Mouse (Mus musculus) brain, adult 2 months (tissue): Measurements from ENCODE around the gene Ahrr.

ENCODE experiments used
- DNase-seq: peaks from one replicate; pipeline ENCODE4 v3.0.0; 2011; ENCODE audit warnings: low read depth, low spot score

Ahrr gene

DNA sequence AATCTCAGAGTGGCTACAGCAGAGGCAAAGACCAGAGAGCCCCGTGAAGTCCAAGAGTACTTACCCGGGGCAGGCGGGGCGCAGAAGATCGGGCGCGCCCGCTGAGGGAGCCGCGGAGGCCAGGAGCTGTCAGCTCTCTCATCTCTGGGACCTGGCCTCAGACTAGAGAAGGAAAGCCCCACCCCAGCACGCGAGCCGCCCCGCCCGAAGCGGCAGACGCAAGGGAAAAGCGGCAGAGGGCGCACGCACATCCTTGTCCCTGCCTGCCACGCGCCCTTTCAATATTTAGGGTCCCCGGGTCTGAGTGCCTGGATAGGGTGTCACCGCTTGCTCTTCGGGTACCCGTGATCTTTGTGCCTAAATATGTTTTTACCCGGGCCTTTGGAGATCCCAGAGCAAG is at the start of gene Ahrr:
Ahrr (minus strand) TSS at position 165 of the 400 bp plus-strand sequence.
- DNase-seq: peak; percentile 25

DNA sequence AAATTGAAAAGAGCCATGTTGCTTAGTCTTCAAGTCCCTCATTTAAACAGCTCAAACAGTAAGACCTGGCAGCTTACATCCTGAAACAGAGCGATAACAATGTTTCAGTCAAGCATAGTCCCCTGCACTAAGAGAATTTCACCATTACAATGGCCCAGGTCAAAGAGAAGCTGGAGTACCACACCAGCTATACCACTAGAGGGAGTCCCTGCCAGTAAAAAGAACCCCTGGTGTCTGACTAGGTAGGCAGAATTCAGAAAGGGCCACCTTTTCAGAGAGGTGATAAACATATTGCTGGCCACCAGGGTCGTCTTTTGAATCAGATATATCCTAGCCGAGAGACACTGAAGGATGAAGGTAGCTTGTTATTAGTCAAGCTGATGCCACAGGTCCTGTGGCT is 48.9 kb upstream of the Ahrr start:
- DNase-seq: peak; percentile 49

DNA sequence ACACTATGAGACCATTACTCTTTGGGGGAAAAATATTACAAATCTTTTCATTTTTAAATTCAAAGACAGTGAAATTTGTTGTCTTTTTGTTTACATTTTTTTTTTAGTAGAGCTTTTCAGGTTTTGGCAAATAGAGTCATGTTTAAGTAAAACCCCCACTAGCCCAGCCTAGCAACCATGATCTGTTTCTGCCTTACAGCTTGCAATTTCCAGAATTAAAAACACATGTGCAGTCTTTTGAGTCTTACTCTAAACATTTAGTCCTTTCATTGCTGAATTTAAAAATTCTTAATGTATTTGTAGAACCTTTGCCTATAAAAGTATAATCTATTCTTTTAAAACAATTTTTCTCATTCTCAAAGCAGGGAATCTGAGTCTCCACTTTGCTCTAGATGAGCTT is 37.2 kb upstream of the Ahrr start:
- DNase-seq: no peak

DNA sequence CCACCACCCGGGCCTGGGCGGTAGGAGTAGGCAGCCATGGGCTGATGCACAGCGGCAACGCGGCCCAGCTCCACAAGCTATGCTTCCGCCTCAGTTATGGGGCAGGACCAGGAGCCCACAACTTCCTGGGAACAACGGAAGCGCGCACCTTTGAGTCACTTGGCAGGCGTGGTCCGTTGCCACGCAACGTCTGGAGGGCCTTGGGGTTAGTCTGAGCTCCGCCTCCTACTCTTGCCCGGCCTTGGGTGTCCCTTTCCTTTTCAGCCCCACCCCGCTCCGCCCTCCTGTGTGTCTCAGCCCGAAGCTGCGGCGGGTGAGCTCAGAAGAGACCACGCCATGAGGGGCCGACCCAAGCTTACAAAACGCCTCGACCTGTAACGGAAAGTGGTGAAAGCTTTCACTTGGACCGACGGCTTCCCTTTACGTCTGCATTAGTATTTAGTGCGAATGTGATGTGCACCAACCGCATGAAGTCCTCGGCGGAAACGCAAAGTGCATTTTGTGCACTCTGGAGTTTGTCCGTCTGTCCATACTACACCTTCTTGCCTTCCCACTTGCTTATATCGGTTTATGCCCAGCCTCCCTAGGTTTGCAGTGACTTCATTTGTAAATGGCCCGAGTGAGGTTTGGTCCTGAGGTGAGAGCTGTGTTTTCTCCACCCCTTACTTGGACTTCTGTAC is 25.2 kb upstream of the Ahrr start, which contains the start of gene Pdcd6:
Pdcd6 (minus strand) TSS at position 411 of the 680 bp plus-strand sequence.
- peak; percentile 98 for DNase-seq

DNA sequence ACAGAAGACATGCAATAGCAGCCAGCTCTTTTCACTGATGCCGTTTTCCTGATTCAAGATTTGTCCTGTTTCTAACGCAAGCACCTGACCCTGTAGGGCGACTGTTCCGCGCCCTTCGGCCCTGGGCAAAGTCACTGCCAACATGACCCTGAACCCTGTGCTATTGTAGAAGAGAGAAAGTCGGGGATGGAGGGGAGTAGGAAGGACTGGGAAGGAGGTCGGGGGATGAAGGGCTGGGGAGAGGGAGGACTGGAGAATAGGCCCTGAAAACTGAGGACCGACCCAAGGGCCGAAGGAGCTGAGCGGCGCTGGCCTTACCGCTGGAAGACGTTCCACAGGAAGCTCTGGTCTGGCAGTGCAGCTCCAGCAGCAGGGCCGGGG is 24.6 kb upstream of the Ahrr start:
- no peak for DNase-seq

DNA sequence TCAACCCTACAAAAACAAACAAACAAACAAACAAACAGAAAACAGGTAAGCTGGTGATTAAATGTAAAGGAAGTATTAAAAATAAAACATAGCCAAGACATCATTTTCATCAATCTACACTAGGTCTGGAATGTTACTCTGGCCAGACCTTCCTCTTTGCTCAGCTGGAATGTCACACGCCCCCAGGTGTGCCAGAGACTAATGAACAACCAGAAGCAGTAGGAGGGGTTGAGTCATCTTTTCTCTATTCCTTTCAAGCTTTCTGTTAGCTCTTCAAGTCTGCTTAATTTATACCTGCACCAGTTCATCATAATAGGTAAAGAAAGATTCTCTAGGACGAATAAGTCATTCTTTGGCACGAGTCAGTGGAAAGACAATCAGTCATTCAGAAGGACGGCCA is 24.3 kb upstream of the Ahrr start:
- DNase-seq: peak; percentile 39

DNA sequence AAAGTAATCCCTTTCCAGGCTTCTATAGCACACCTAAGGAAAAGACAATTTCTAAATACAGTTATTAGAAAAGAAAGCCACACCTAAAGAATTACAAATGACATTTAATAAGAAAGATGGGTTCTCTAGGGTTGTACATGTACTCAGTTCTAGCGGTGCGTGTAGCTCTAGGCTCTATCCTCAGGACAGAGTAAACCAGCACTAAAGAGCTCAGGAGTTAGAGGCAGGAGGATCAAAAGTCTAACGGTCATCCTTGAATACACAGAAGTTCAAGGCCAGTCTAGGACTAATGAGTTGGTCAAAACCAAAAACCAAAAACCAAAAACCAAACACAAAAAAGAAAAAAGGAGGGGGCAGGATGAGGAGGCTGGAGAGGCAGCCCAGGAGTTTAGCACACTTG is 22.5 kb upstream of the Ahrr start:
- no peak for DNase-seq

DNA sequence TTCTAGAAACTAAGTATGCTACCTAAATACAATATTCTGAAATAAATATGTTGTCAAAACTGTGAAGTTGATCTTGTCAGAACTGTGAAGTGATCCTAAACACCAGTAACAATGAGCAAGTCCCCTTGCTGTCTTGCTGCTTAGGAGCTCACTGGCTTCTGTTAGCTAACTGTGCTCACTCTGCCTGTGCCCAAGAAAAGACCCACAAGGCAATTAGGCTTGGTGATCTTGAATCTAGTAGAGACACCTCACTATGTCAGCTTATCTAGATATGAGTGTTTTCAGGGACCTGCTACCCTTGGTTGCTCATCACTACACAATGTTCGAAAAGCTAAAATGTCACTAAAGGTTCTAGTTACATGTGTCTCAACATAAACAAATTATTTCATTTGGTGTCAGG is 13.6 kb upstream of the Ahrr start:
- DNase-seq: no peak

DNA sequence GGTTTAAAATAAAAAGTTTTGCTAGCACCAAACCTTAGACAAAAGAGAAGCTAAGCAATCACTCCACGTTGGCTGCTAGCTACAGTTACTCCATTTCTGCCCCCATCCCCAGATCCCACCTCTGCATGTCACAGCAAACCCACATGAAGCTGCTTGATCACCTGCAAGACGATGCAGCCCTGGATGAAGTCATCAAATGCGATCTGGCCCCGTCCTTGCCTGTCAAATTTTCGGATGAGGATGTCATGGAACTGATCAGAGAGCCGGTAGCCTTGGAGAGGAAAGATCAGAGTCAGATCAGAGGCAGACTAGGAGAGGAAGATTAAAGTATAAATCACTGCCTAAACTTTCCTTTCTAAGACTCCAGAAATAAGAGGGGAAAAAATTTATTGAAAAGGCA is 13.2 kb upstream of the Ahrr start:
- no peak for DNase-seq

DNA sequence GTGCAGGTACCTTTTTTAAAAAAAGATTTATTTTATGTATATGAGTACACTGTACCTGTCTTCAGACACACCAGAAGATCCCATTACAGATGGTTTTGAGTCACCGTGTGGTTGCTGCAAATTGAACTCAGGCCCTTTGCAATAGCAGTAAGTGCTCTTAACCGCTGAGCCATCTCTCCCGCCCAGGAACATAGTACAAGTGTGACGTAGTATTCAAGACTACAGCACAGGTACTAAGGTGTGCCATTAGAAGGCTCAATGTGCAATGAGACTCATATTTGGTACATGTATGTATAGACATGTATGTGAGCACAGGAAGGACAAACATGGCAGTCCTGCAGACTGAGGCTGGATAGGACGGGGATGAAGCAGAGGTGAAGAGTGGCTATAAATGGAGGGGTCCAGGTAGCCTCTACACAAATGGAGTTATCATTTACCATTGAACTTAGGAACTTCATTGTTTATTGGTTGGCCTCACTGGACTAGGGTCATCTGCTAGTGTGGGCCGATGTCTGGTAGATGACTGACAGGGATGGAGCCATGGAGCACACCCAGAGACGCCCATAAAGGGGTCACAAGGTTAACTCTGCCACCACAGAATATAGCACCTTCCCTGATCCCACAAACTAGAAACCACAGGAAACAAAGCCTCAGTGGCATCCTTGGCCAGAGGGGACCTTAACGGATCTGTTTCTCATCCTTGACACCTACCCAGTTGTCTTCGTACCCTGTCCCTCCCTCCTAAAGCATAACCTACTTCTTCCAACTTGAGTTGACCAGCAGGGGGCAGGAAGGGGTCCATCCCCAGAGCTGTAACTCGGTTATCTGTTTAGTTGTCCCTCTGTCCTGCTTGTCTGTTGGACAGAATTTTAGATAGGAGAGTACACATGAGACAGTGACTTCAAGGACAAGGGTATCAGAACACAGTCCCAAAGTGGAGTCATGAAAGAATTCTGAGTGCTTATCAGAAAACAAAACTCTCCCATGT is 10.2 kb upstream of the Ahrr start:
- no peak for DNase-seq

DNA sequence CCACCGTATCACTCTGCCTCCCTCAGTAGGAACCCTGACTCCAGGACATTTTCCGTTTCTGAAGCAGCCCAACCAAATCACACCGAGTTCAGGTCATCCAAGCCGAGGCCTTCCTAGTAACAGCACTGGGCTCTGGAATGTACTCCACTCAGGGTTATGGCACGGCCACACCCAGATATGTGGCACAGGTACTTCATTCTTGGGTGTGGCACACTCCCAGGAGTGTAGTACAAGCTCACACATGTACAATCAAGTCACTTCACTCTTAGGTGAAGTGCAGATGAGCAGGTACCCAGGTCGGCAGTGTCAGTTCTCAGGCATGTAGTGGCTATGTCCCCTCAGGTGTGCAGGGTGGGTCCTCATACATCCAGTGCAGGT is 9.5 kb upstream of the Ahrr start:
- no peak for DNase-seq

DNA sequence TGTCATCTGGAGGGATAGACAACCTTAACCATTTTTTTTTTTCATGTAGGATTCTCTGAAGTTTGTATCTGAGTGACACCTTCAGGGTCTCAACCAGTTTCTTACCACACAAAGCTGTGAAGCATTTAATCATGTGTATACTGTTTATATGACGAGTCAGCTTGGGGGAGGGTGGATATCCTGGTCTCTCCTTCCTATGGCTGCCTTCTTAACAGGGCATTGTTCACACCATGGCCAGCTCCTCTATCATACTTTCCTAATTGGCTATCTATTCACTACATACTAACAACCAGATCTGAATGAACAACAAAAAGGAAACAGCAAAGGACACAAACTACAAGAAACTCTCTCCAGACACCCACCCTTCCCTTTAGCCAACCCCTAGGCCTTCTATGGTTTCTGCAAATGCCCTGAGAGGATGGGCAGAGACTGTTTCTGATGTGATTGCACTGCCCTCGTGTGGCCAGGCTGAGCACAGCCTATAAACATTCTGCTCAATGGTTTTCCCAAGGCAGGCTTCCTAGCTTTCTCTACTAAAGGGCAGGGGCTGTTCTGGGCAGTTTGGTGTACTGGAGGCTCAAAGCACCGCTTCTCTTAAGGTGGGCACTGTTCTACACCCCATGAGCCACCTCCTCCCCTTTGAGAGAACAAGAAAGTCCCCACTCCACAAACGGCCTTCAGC is 8.9 kb upstream of the Ahrr start:
- peak; percentile 81 for DNase-seq

DNA sequence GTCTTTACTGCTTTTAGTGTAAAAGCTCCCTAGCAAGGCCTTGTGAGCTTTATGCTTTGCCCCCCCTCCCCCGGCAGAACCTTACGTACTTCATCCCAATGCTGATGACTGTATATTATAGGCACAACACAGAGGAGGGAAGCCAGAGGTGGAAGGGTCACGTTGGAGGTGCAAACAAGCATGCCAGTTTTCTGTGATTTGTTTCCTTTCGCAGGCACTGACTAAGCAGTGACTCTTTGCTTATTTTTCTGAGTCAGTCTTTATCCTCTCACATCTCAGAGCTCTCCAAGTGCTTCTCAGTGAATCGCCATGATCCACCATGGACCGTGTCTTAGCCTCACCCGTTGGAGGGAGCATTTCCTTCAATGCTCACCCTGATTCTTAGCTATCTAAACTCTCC is 4.2 kb upstream of the Ahrr start:
- DNase-seq: no peak

DNA sequence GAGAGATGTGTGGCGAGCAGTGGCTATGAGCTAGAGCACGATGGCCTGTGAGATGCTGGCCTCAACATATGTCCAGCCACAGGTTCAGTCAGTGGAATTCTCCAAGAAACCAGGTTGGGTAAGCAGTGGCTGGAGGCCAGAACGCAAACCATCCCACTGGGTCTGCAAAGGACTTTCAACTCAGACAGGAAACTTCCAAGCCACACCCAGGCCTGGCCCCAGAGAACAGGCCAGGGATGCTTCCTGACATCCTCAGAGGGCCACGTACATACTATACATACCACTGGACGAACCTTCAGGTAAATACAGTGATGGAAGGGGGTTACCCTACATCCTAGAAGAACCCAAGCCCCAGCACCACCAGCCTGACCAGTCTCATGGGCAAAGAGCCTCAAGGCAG is 2.5 kb downstream of the Ahrr start:
- no peak for DNase-seq

DNA sequence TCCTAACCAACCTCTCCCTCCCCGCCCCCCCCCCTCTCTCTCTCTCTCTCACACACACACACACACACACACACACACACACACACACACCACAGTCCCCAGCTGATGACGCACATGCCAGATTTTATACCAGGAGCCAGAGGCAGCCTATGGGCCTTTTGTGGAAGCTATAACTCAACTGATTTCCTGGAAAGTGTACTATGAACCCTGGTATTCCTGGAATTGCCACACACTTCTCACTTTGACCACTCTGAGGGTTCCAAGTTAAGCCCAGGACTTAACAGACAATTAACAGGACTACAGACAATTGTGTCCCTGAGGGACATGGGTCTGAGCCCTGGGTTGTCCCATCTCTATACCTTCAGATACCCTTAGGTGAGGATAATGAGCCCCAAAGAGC is 9.8 kb downstream of the Ahrr start:
- DNase-seq: no peak

DNA sequence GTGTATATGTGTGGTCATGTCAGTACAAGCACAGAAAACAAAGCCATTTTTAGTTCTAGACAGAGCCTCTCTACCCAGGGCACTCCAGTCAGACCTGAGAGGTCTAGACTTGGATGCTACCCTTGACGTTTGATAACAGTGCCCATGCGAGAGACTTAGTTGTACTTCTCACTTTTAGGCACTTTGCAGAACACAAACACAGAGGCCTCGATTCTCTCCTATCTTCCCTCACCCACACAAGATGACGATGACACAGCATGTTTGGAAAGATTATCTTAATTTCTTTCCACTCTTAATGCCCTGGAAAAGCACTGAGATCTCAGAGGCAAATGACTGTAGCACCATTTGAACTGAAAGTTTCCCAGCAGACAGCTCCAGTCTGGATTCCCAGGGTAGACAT is 16.4 kb downstream of the Ahrr start:
- DNase-seq: no peak

DNA sequence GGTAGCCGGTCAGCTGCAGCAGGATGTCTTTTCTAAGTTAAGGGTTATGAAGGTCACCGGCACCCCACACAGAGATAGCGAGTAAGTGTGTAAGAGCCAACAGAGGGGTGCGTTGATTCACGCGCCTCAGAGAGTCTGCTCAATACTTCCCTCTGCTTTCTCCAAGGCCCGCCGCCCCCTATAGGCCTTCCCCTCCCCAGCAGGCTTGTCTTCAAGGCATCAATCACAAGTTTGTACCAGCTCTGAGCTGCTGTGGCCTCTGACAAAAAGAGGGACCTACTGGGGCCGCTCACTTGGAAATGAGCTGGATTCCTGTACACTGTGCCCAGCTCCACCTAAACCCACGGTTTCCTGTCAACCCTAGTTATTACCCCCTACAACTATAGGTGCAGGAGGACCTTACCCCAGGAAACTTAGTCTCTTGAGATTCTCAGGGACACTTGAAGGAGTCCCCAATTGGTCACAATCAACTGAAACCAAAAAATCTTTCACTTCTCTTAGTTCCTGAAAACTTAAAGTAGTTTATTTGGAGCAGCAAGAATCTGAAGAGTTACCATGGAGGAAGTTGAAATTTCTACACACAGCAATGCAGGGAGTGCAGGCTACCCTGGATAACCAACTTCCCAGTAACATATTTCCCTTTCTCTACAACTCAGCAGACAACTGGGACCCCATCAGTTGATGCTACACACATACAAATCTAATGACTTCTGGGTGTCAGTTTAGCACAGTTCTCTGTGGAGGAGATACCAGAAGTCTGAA is 31.7 kb downstream of the Ahrr start:
- DNase-seq: peak; percentile 41

DNA sequence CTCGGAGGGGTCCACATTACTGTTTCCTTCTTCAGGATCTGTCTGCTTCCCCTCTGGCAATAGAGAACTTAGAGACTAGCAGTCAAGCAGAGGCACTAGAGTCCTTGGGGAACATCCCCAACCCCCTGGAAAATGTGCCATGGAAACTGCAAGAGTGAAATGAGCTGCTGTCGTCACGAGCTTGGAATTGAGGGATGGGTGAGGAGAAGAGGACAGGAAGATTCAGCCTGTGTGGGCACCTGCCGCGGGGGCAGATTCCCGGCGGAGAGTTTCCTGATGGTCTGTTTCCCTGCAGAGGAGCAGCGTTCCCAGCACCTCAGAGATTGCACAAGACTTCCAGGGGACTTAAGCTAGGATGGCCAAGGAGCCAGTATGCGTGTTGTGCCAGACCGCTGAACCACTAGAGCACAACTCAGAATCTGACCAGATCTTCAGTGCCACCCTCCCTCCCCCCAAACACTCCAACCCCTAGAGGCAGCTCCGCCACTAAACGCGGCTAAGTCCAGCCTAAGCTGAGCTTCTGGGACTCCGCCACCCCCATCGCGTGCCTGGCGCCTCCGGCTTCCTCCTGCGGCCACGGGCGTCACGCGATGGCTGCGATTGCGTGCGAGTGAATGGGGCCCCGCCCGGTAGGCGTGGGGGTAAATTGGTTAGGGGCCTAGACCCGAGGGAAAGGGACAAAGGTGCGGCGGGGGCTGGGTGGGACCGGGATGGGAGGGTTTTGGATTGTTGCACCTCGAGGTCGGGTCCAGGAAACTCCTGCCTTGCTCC is 32.5 kb downstream of the Ahrr start:
- DNase-seq: peak; percentile 38

DNA sequence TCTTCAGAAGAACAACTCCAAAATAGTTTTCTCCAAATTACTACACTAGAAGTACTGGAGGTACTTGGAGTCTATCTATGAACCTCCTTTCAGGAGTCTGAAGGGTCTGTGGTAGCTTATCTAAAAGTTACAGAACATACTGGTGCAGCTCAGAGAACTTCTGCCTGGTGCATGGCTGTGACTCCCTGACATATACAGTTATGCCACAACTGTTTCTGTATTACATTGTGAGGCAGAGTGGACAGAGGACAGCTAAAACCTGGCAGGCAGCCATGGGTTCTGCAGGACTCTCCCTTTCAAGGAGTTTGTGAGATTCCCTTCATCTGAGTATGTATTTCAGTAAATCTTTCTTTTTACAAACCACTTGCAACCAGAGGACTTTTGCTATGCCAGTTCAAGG is 45.6 kb downstream of the Ahrr start:
- no peak for DNase-seq

DNA sequence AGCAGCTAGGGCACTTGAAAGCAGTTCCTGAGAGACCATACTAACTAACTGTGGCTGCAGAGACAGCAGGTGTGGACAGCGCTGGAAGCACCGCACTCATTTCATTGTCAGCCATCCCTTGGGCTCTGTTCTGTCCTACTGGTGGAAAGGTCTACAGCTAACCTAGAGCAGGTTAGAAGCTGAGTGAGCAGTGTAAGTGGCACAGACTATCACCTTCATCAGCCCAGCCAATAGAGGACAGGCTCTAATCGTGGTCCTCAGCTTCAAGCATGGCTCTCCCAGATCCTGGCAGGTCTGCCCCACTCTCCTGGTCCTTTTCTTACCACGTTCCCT is 46.3 kb downstream of the Ahrr start:
- no peak for DNase-seq
